Mouse (Mus musculus) liver, embryonic 16.5 days (tissue): ENCODE measurements around the gene Ccdc141. TPM values are rescaled to one million over a fixed set of nuclear protein-coding genes. Genes with fewer than 3 reads are reported as not detected.

ENCODE experiments used
- ATAC-seq: fragments of 200-750 bp; cut with Nextera tagmentation; 2 replicates; pipeline ENCODE4 v1.8.0; 2017; ENCODE audit warnings: low read depth, mild to moderate bottlenecking, moderate number of reproducible peaks, moderate library complexity
- H3K27ac ChIP-seq: fragments of 300-500 bp; sonication (generic); 2 replicates; pipeline ENCODE4 v1.5.1; 2014; ENCODE audit warnings: mild to moderate bottlenecking, low read length
- H3K27me3 ChIP-seq: fragments of 300-500 bp; sonication (generic); 2 replicates; pipeline ENCODE4 v1.6.1; 2014; ENCODE audit warnings: low read depth, low read length, mixed read lengths; ENCODE audit not compliant: control insufficient read depth, insufficient read depth
- H3K36me3 ChIP-seq: fragments of 300-500 bp; sonication (generic); 2 replicates; pipeline ENCODE4 v1.6.1; 2014; ENCODE audit warnings: mild to moderate bottlenecking; ENCODE audit not compliant: control insufficient read depth, insufficient read depth
- H3K4me1 ChIP-seq: fragments of 300-500 bp; sonication (generic); 2 replicates; pipeline ENCODE4 v1.6.1; 2014; ENCODE audit warnings: low read depth, low read length, mixed read lengths; ENCODE audit not compliant: control insufficient read depth
- H3K4me2 ChIP-seq: fragments of 300-500 bp; sonication (generic); 2 replicates; pipeline ENCODE4 v1.6.1; 2014; ENCODE audit warnings: low read depth, low read length, mixed read lengths
- H3K4me3 ChIP-seq: fragments of 300-500 bp; sonication (generic); 2 replicates; pipeline ENCODE4 v1.5.1; 2014; ENCODE audit warnings: low read depth, mild to moderate bottlenecking, low read length
- H3K9ac ChIP-seq: fragments of 300-500 bp; sonication (generic); 2 replicates; pipeline ENCODE4 v1.6.1; 2014; ENCODE audit warnings: low read depth, low read length
- H3K9me3 ChIP-seq: fragments of 300-500 bp; sonication (generic); replicated peaks from 2 replicates; pipeline ENCODE4 v1.6.1; 2016; ENCODE audit warnings: low read length; ENCODE audit not compliant: control insufficient read depth
- WGBS: fragments of 180-500 bp; shearing (Covaris S2); extraction: QIAGEN DNeasy Blood & Tissue Kit; methylation state at CpG from one replicate; pipeline ENCODE4 v1.1.7; 2014; ENCODE audit not compliant: insufficient replicate concordance; 5-methylcytosine and 5-hydroxymethylcytosine counted together
- polyA plus RNA-seq: library from polyadenylated mRNA; unstranded; fragments of >200 nt; fragmentation: Nextera tagmentation; extraction: Ambion mirVana; gene quantifications from 2 replicates; pipeline ENCODE4 v1.2.1, GENCODE M21; 2015

Gene Ccdc141
- polyA plus RNA-seq = 1.6 and 1.9 TPM in 2 replicates

GRCm38 (mm10) chr2:77170633-77171105 is at the start of gene Ccdc141:
TSS of gene Ccdc141 (minus strand) at chr2:77170636.
- Histone ChIP-seq H3K4me1 (peaks cover 9% of the 10 kb centered on the region), H3K27ac (peak within 1 kb of the TSS; percentile 53), H3K9me3 (no peaks in the 10 kb centered on the region), H3K4me2 (peak within 1 kb of the TSS; percentile 79), H3K36me3 (no peaks in the 10 kb centered on the region), H3K4me3 (peak within 1 kb of the TSS; percentile 62), H3K27me3 (no peaks in the 10 kb centered on the region), H3K9ac (peak within 1 kb of the TSS; percentile 24)
- 2% methylated on average over 6 of the region's 6 CpGs for WGBS
- ATAC-seq = no peak; the same call in 1 of the 2 replicates

GRCm38 (mm10) chr2:77212885-77213284 is 42.4 kb upstream of the Ccdc141 start:
- Histone ChIP-seq H3K27me3 (no peaks in the 10 kb centered on the region), H3K4me2 (no peak overlapping the region), H3K4me3 (no peak overlapping the region), H3K9me3 (no peaks in the 10 kb centered on the region), H3K27ac (no peak overlapping the region), H3K9ac (no peak overlapping the region), H3K36me3 (no peaks in the 10 kb centered on the region), H3K4me1 (no peaks in the 10 kb centered on the region)
- no peak for ATAC-seq
- 66% methylated on average over 5 of the region's 5 CpGs for WGBS

DNA sequence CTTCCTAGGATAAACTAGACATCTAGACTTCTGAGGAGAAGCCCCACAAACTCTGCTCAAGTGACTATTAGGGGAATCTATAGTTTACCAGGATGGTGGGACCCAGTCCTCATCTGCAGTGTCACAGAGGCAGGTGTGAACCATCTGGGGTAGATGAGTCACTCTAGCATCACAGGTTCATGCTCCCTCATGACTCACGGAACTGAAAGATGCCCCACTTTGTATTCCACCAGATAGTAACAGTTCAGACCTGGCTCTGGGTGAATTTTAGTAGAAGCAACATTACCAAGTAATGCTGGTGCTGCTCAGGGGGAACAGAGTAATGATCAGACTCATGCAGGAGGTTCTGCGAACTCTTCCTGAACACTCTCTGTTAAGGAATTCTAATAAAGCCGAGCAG is 36.5 kb upstream of the Ccdc141 start:
- WGBS = 69% methylated on average over 3 of the region's 3 CpGs
- no peaks in the 10 kb centered on the region for H3K36me3 ChIP-seq
- H3K4me3 ChIP-seq = no peak overlapping the region
- H3K27me3 ChIP-seq = no peaks in the 10 kb centered on the region
- no peak overlapping the region for H3K9ac ChIP-seq
- H3K9me3 ChIP-seq = no peaks in the 10 kb centered on the region
- ATAC-seq = no peak
- H3K4me2 ChIP-seq = no peak overlapping the region
- H3K4me1 ChIP-seq = no peaks in the 10 kb centered on the region
- H3K27ac ChIP-seq = no peak overlapping the region

DNA sequence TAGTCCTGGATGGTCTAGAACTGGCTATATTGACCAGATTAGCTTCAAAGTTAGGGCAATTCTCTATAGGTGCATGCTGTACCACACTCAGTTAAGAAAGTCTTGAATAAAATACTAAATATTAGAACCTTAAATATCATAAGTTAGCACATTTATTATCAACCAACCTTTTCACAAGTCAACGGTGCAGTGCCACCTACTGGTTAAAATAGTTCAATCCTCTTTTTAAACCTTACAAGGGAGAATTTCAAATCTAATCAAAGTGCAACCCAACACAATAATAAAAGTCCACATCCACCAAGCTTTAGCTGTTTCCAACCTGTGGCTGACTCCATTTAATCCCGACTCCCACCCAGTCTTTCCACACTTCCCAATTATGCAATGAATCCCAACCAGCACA is 33.5 kb upstream of the Ccdc141 start:
- Histone ChIP-seq H3K36me3 (no peaks in the 10 kb centered on the region), H3K4me1 (no peaks in the 10 kb centered on the region; the same call in 1 of the 2 replicates), H3K9me3 (no peaks in the 10 kb centered on the region), H3K4me2 (no peak overlapping the region), H3K9ac (no peak overlapping the region), H3K27ac (no peak overlapping the region), H3K27me3 (no peaks in the 10 kb centered on the region), H3K4me3 (no peak overlapping the region)
- WGBS = 31% methylated on average over 2 of the region's 2 CpGs
- ATAC-seq = no peak

- Histone ChIP-seq H3K36me3 (no peaks in the 10 kb centered on the region), H3K4me1 (no peaks in the 10 kb centered on the region; the same call in 1 of the 2 replicates), H3K27ac (no peak overlapping the region), H3K4me3 (no peak overlapping the region), H3K27me3 (no peaks in the 10 kb centered on the region), H3K4me2 (no peak overlapping the region), H3K9me3 (no peaks in the 10 kb centered on the region), H3K9ac (no peak overlapping the region)
- ATAC-seq = no peak
- WGBS = 80% methylated on average over 1 of the region's 1 CpGs
These were observed 31.5 kb upstream of the Ccdc141 start for GRCm38 (mm10) chr2:77201900-77202299.

- peak; percentile 71; the same call in 1 of the 2 replicates for ATAC-seq
- H3K4me3 ChIP-seq = peak overlapping the region; percentile 19; the same call in 1 of the 2 replicates
These were observed 30.6 kb upstream of the Ccdc141 start for GRCm38 (mm10) chr2:77200958-77201614.

GRCm38 (mm10) chr2:77200379-77200778 is 29.9 kb upstream of the Ccdc141 start:
- no peaks in the 10 kb centered on the region; the same call in 1 of the 2 replicates for H3K4me1 ChIP-seq
- no peaks in the 10 kb centered on the region for H3K9me3 ChIP-seq
- H3K27me3 ChIP-seq = no peaks in the 10 kb centered on the region
- WGBS = 75% methylated on average over 4 of the region's 4 CpGs
- no peak overlapping the region for H3K4me2 ChIP-seq
- no peak for ATAC-seq
- H3K9ac ChIP-seq = no peak overlapping the region
- H3K36me3 ChIP-seq = no peaks in the 10 kb centered on the region
- no peak overlapping the region for H3K27ac ChIP-seq
- no peak overlapping the region for H3K4me3 ChIP-seq

More at GRCm38 (mm10) chr2:77200958-77201614, 30.6 kb upstream of the Ccdc141 start:
- H3K27me3 ChIP-seq = no peaks in the 10 kb centered on the region
- H3K4me1 ChIP-seq = no peaks in the 10 kb centered on the region; the same call in 1 of the 2 replicates
- H3K4me2 ChIP-seq = peak overlapping the region; percentile 18; the same call in 1 of the 2 replicates
- H3K27ac ChIP-seq = no peak overlapping the region
- no peak overlapping the region for H3K9ac ChIP-seq
- 76% methylated on average over 5 of the region's 5 CpGs for WGBS
- no peaks in the 10 kb centered on the region for H3K36me3 ChIP-seq
- no peaks in the 10 kb centered on the region for H3K9me3 ChIP-seq

GRCm38 (mm10) chr2:77198246-77198645 is 27.8 kb upstream of the Ccdc141 start:
- Histone ChIP-seq H3K9ac (no peak overlapping the region), H3K9me3 (no peaks in the 10 kb centered on the region), H3K36me3 (no peaks in the 10 kb centered on the region), H3K4me1 (no peaks in the 10 kb centered on the region; the same call in 1 of the 2 replicates), H3K27ac (no peak overlapping the region), H3K4me3 (no peak overlapping the region), H3K4me2 (no peak overlapping the region), H3K27me3 (no peaks in the 10 kb centered on the region)
- WGBS = 47% methylated on average over 5 of the region's 5 CpGs
- ATAC-seq = no peak

DNA sequence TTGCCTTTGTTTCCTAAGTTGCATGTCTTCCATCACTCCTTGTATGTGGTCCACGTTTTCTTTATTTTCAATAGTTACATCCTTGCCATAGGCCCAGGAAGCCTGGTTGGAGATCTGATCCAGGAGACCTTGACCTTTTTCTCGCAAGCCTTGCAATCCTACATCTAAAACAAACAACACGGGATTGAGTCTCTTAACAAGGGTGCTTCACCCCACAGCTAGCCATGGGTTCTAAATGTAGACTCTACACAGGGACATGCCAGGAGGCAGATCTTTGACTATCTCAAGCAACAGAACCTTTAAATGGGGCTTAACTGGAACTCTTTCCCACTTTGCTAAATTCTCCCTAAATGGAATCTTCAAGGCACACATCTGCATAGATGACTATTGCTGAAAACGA is 26.4 kb upstream of the Ccdc141 start:
- Histone ChIP-seq H3K9me3 (no peaks in the 10 kb centered on the region), H3K9ac (no peak overlapping the region), H3K4me1 (no peaks in the 10 kb centered on the region; the same call in 1 of the 2 replicates), H3K4me3 (no peak overlapping the region), H3K27ac (no peak overlapping the region), H3K36me3 (no peaks in the 10 kb centered on the region), H3K27me3 (no peaks in the 10 kb centered on the region), H3K4me2 (no peak overlapping the region)
- WGBS = 63% methylated on average over 4 of the region's 4 CpGs
- ATAC-seq = no peak
